Mouse (Mus musculus): ENCODE results near the gene 1600014C23Rik. TPM values are rescaled to one million over a fixed set of nuclear protein-coding genes. Genes with fewer than 3 reads are reported as not detected.

The 1600014C23Rik gene
- total RNA-seq, 2 experiments from 2014 or later, result not detected

DNA sequence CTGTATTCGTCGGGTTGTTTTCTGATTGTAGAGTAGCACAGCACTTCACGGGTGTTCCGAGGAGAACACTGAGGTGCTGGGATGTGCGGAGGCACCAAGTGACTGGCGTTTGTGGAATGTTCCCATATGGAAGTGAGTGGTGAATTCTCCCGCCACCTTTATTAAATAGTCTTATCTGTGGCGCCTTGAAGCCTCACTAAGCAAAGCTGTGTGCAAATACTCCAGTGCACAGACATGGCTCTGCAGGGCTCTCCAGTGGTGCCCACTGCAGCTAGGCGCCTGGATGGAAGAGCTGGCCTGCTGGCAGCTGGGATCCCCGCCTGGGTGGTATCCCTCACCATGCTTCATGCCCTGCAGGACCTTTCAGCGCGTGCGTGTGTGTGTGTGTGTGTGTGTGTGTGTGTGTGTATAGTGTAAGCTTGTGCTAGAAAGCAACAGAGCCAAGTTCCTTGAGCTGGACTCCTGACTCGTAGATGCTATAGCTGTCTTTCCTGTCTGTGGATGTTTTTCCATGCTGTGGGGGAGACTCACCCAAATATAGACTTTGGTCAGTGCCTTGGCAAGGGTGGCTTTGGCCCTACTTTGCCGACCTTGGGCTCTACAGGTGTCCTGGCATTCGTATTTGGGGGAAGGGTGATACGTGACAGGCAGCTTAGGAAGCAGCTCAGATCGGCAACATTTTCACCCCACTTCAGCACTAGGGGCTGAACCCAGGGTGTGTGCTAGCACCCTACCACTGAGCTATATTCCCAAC, 39.7 kb downstream of the 1600014C23Rik start:
- DNase-seq (ENCODE audit: low spot score in 2 of 2), result no peak

DNA sequence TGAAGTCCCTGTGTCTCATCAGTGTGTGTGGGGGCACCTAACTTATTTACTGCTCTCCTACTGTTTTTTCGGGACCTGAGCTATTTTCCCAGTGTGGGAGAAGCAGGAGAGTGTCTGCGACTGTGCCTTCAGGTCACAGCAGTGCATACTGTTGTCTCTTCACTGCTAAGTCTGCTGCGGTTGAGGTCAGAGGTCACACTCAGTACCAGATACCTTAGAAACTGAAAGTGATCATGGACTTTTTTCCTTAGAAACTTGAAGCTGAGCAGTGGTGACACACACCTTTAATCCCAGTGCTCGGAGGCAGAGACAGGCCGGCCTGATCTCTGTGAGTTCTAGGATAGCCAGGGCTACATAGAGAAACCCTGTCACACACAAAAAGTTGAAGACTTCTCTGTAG, 41.5 kb downstream of the 1600014C23Rik start:
- DNase-seq (ENCODE audit: low spot score in 2 of 2), result no peak

DNA sequence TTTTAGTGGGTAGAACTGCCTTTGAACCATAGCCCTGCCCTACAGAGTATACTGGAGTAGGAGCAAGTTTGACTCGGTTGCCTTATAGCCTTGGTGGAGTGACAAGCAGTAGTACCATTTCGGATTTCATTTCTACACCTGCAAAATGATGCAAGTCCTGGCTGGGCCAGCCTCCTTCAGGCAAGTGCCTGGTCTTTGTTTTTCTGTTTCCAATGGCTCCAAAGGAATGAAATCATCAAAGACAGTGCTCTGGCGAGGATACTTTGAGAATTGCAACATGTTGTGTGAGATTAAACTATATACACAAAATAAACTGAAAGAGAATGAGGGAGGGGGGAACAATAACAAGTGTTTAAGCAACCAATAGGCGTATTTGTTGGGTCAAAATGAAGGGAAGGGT, 43.6 kb downstream of the 1600014C23Rik start:
- no peak for DNase-seq (ENCODE audit: low spot score in 2 of 2)

DNA sequence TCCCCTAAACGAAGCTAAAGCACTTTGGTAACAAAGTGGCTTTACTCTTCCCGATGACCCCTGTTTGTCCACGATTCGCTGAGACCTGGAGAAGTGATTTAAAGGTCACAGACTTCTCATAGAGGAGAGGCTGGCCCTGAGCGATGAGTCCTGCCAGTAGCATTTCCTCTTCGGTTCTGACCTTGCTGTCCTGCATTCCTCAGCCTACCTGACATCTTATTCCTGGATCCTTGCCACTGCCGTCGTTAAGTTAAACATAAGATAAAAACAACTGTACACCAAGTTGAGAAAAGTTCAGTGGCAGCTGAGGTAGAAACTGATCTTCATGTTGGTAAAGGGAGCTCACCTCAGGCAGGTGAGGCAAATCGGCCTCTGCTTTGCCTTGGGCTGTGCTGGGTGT, 44.5 kb downstream of the 1600014C23Rik start:
- no peak for DNase-seq (ENCODE audit: low spot score in 2 of 2)

DNA sequence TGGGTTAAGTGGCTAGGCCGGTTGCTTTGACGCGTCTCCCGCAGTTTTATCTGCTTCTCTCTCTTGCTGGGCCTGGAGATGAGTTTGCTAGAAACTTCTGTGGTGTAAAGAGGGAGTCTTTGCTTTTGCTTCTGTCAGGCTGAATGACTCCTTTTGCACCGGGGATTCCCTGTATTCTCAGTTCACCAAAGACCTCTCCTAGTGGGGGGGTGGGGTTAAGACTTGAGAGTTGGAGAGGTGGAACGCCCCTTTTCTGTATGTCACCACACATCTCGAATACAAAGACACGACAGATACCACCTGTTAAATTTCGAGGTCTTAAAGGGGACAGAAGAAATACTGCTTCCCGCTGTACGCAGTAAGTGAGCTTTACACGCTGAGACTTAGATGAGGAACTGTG, 46.9 kb downstream of the 1600014C23Rik start, which contains the start of gene Tmem63b:
TSS of gene Tmem63b (minus strand) at position 190 of the 400 bp plus-strand sequence.
- no peak for DNase-seq (ENCODE audit: low spot score in 2 of 2)

DNA sequence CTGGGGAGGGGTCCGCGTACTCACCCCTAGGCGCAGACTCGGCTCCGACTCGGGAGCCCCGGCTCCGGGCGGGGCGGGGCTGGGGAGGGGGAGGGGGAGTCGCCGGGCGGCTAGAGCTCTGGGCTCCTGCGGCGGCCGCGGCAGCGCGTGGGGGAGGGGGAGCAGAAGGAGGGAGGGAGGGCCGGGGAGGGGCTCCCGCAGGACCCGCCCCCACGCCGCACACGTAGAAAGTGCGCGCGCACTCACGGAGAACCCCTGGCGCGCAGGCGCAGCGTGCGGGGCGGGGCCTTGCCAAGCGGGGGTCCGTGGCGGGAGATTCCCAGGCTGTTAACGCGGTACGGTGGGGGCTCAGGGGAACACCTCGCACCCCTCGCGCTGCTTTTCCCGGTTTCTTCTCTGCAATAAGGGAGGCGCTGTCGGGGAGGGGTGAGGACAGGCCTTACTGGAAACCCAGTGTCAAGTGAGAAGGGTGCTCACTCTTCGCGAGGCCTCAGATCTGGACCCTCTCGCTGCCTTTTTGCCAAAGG, 47.5 kb downstream of the 1600014C23Rik start, which contains the start of gene Mrpl14:
TSS of gene Mrpl14 (plus strand) at position 230 of the 527 bp plus-strand sequence.
- DNase-seq (ENCODE audit: low spot score in 2 of 2), result peak; percentile 85 to 94

DNA sequence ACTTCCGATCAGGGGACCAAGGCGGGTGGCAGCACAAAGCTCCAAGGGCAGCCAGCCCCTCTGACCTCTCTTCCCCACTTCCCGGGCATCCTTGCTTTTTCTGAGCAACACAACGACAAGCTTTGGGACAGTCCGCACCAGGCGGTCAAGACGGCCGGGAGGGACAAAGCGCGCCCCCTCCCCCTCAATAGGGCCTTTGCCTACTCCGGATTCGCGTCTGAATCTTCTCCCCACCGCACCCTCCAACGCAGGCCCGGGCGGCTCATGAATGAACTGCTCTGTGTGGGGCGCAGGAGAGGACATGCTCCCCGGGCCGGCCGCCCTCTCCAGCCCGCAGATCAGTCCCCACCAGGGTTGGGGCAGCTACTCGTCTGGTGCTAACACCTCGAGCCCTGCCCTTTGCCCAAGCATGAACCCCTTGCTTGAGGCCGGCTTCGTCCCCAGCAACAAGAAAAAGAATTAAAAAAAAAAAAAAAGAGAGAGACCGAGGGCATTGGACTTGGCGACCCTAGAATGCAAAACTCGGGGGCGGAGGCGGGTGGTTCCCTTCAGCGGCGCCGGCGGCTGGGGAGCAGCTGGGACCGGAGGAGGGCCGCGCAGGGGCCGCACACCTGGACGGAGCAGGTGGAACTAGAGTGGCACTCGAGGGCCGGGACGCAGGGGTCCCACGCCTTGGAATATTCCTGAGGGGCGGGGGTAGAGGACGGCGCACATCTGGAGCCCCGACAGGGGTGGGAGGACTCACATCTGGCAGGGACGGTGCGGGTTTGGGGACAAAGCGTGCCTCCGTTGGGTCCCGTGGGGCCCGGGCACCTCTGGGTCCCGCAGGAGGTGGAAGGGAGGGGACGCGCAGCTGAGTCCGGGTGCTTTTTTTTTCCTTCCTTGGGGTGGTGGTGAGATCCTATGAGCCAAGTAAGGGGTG, 48.2 kb downstream of the 1600014C23Rik start:
- DNase-seq (ENCODE audit: low spot score in 2 of 2), result peak in 1 of 2 experiments; percentile 42

DNA sequence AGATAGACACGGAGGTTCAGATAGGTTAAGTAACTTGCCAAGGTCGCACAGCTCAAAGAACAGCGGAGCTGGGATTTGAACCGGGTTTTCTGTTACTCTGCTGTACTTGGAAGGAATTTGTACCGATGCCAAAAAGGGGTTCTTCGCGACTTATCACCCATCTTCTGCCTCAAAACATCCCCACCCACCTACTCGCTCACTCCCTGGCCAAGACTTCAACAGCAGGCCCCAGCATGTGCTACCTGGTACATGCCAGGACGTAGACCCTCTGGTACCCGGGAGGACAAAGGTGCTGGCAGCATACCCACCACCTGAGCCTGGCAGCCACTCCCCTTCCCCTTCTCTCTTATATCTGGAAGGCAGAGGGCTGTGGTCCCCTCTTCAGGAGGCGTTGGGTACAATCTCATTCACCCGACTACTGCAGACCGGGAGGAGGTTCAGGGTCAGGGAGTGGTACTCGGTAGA, 48.9 kb downstream of the 1600014C23Rik start:
- DNase-seq (ENCODE audit: low spot score in 2 of 2), result no peak

Other genes starting within 250 kb of the 1600014C23Rik start
- gene Aars2, start 227.0 kb downstream of the 1600014C23Rik start, total RNA-seq (2021), result 10 to 100 TPM; 21.9 to 22.7 TPM
- gene Tcte1, start 210.4 kb downstream of the 1600014C23Rik start, total RNA-seq (2021), result 1 to 10 TPM in 1 of 2 experiments, under 1 TPM in 1; 0.91 to 1.6 TPM
- gene Tmem151b, start 184.2 kb downstream of the 1600014C23Rik start, total RNA-seq (2021), result 100 to 1,000 TPM; 112 to 119 TPM
- 1 to 10 TPM; 2.3 to 2.5 TPM for gene Nfkbie, start 178.1 kb downstream of the 1600014C23Rik start, total RNA-seq (2021)
- 10 to 100 TPM; 26.2 to 29.9 TPM for gene Slc35b2, start 170.0 kb downstream of the 1600014C23Rik start, total RNA-seq (2021)
- 1,000 to 10,000 TPM; 1,799 to 1,827 TPM for gene Hsp90ab1, start 160.6 kb downstream of the 1600014C23Rik start, total RNA-seq (2021)
- 10 to 100 TPM; 16.4 to 20.4 TPM for gene Slc29a1, start 134.2 kb downstream of the 1600014C23Rik start, total RNA-seq (2021)
- gene Mymx, start 131.7 kb downstream of the 1600014C23Rik start, total RNA-seq (2021), result not detected
- gene Capn11, start 74.5 kb downstream of the 1600014C23Rik start, total RNA-seq (2021), result 1 to 10 TPM in 1 of 2 experiments, under 1 TPM in 1; 0.68 to 3.0 TPM
- gene Mrpl14, start 47.5 kb downstream of the 1600014C23Rik start, total RNA-seq (2021), result 10 to 100 TPM; 37.2 to 42.5 TPM
- 100 to 1,000 TPM; 154 to 155 TPM for gene Tmem63b, start 46.9 kb downstream of the 1600014C23Rik start, total RNA-seq (2021)

Measured in layer of hippocampus, adult 18-20 months (tissue).